Mouse (Mus musculus): ENCODE measurements at regions not wholly inside any gene's neighbourhood (a gene's known extent, or its start where the extent isn't known, plus 50 kb on each side); places are given as distances from the start of the nearest gene placed in this dataset.

- Histone ChIP-seq H3K27me3 (ENCODE audit: insufficient read depth, low read length) (no peaks in the 10 kb centered on the region), H3K36me3 (replicated peaks) (no peaks in the 10 kb centered on the region), H3K9me3 (replicated peaks) (peaks cover 71% of the 10 kb centered on the region), H3K4me3 (ENCODE audit: low read depth, low read length) (no peak overlapping the region), H3K4me1 (ENCODE audit: insufficient read depth, low read depth, low read length) (no peaks in the 10 kb centered on the region)
- TF ChIP-seq POLR2AphosphoS5 (IDR thresholded peaks at IDR 0.05; ENCODE audit: insufficient replicate concordance, low read depth, low read length) = no peak
- TF ChIP-seq GATA1 (IDR thresholded peaks at IDR 0.05; ENCODE audit: borderline replicate concordance, low read length) = no peak
- no peak for TF ChIP-seq TAL1 (conservative IDR thresholded peaks at IDR 0.05; ENCODE audit: low read depth, low read length)
- TF ChIP-seq CTCF (IDR thresholded peaks at IDR 0.05; ENCODE audit: low read depth, low read length) = no peak
- no peak for TF ChIP-seq GATA2 (IDR thresholded peaks at IDR 0.05; ENCODE audit: borderline replicate concordance, low read depth, low read length)
- ATAC-seq (ENCODE audit: extremely low read depth, insufficient number of reproducible peaks, low FRiP score, poor library complexity, severe bottlenecking) (no peak), DNase-seq (ENCODE audit: low spot score) (no peak)
These were observed 464.3 kb downstream of the Ajap1 start for GRCm38 (mm10) chr4:153018138-153018921.

GRCm38 (mm10) chr4:153017816-153018137, 464.8 kb downstream of the Ajap1 start:
- H3K27me3 ChIP-seq (ENCODE audit: insufficient read depth, low read length) = no peaks in the 10 kb centered on the region
- TF ChIP-seq GATA1 (IDR thresholded peaks at IDR 0.05; ENCODE audit: borderline replicate concordance, low read length) (no peak), CTCF (IDR thresholded peaks at IDR 0.05; ENCODE audit: low read depth, low read length) (no peak), POLR2AphosphoS5 (IDR thresholded peaks at IDR 0.05; ENCODE audit: insufficient replicate concordance, low read depth, low read length) (no peak), GATA2 (IDR thresholded peaks at IDR 0.05; ENCODE audit: borderline replicate concordance, low read depth, low read length) (no peak), TAL1 (conservative IDR thresholded peaks at IDR 0.05; ENCODE audit: low read depth, low read length) (no peak)
- no peaks in the 10 kb centered on the region for H3K4me1 ChIP-seq (ENCODE audit: insufficient read depth, low read depth, low read length)
- DNase-seq (ENCODE audit: low spot score) = no peak
- H3K9me3 ChIP-seq (replicated peaks) = peaks cover 70% of the 10 kb centered on the region
- no peak overlapping the region for H3K4me3 ChIP-seq (ENCODE audit: low read depth, low read length)
- ATAC-seq (ENCODE audit: extremely low read depth, insufficient number of reproducible peaks, low FRiP score, poor library complexity, severe bottlenecking) = no peak
- no peaks in the 10 kb centered on the region for H3K36me3 ChIP-seq (replicated peaks)

- TF ChIP-seq GATA1 (IDR thresholded peaks at IDR 0.05; ENCODE audit: borderline replicate concordance, low read length) (no peak), POLR2AphosphoS5 (IDR thresholded peaks at IDR 0.05; ENCODE audit: insufficient replicate concordance, low read depth, low read length) (no peak), CTCF (IDR thresholded peaks at IDR 0.05; ENCODE audit: low read depth, low read length) (no peak), TAL1 (conservative IDR thresholded peaks at IDR 0.05; ENCODE audit: low read depth, low read length) (no peak), GATA2 (IDR thresholded peaks at IDR 0.05; ENCODE audit: borderline replicate concordance, low read depth, low read length) (no peak)
- DNase-seq (ENCODE audit: low spot score) (no peak), ATAC-seq (ENCODE audit: extremely low read depth, insufficient number of reproducible peaks, low FRiP score, poor library complexity, severe bottlenecking) (no peak)
- Histone ChIP-seq H3K36me3 (replicated peaks) (no peaks in the 10 kb centered on the region), H3K4me3 (ENCODE audit: low read depth, low read length) (no peak overlapping the region), H3K9me3 (replicated peaks) (peaks cover 75% of the 10 kb centered on the region), H3K27me3 (ENCODE audit: insufficient read depth, low read length) (no peaks in the 10 kb centered on the region), H3K4me1 (ENCODE audit: insufficient read depth, low read depth, low read length) (no peaks in the 10 kb centered on the region)
These were observed 479.3 kb downstream of the Ajap1 start for GRCm38 (mm10) chr4:153003338-153003737.

- Histone ChIP-seq H3K4me1 (ENCODE audit: insufficient read depth, low read depth, low read length) (no peaks in the 10 kb centered on the region), H3K27me3 (ENCODE audit: insufficient read depth, low read length) (no peaks in the 10 kb centered on the region), H3K36me3 (replicated peaks) (no peaks in the 10 kb centered on the region), H3K9me3 (replicated peaks) (peaks cover 76% of the 10 kb centered on the region), H3K4me3 (ENCODE audit: low read depth, low read length) (no peak overlapping the region)
- TF ChIP-seq POLR2AphosphoS5 (IDR thresholded peaks at IDR 0.05; ENCODE audit: insufficient replicate concordance, low read depth, low read length) (no peak), GATA2 (IDR thresholded peaks at IDR 0.05; ENCODE audit: borderline replicate concordance, low read depth, low read length) (no peak), CTCF (IDR thresholded peaks at IDR 0.05; ENCODE audit: low read depth, low read length) (no peak), GATA1 (IDR thresholded peaks at IDR 0.05; ENCODE audit: borderline replicate concordance, low read length) (no peak), TAL1 (conservative IDR thresholded peaks at IDR 0.05; ENCODE audit: low read depth, low read length) (no peak)
- no peak for ATAC-seq (ENCODE audit: extremely low read depth, insufficient number of reproducible peaks, low FRiP score, poor library complexity, severe bottlenecking)
- no peak for DNase-seq (ENCODE audit: low spot score)
These were observed 480.1 kb downstream of the Ajap1 start for GRCm38 (mm10) chr4:153002516-153002915.

- no peaks in the 10 kb centered on the region for H3K4me1 ChIP-seq (ENCODE audit: insufficient read depth, low read depth, low read length)
- no peaks in the 10 kb centered on the region for H3K27me3 ChIP-seq (ENCODE audit: insufficient read depth, low read length)
- no peaks in the 10 kb centered on the region for H3K36me3 ChIP-seq (replicated peaks)
- TF ChIP-seq CTCF (IDR thresholded peaks at IDR 0.05; ENCODE audit: low read depth, low read length) (no peak), GATA1 (IDR thresholded peaks at IDR 0.05; ENCODE audit: borderline replicate concordance, low read length) (no peak), GATA2 (IDR thresholded peaks at IDR 0.05; ENCODE audit: borderline replicate concordance, low read depth, low read length) (no peak), TAL1 (conservative IDR thresholded peaks at IDR 0.05; ENCODE audit: low read depth, low read length) (no peak), POLR2AphosphoS5 (IDR thresholded peaks at IDR 0.05; ENCODE audit: insufficient replicate concordance, low read depth, low read length) (no peak)
- ATAC-seq (ENCODE audit: extremely low read depth, insufficient number of reproducible peaks, low FRiP score, poor library complexity, severe bottlenecking) (no peak), DNase-seq (ENCODE audit: low spot score) (no peak)
- H3K9me3 ChIP-seq (replicated peaks) = peaks cover 81% of the 10 kb centered on the region
- no peak overlapping the region for H3K4me3 ChIP-seq (ENCODE audit: low read depth, low read length)
These were observed 480.9 kb downstream of the Ajap1 start for GRCm38 (mm10) chr4:153001761-153002160.

GRCm38 (mm10) chr4:152999526-152999925, 483.1 kb downstream of the Ajap1 start:
- Histone ChIP-seq H3K36me3 (replicated peaks) (no peaks in the 10 kb centered on the region), H3K4me3 (ENCODE audit: low read depth, low read length) (no peak overlapping the region), H3K9me3 (replicated peaks) (peaks cover 91% of the 10 kb centered on the region), H3K27me3 (ENCODE audit: insufficient read depth, low read length) (no peaks in the 10 kb centered on the region), H3K4me1 (ENCODE audit: insufficient read depth, low read depth, low read length) (no peaks in the 10 kb centered on the region)
- no peak for DNase-seq (ENCODE audit: low spot score)
- ATAC-seq (ENCODE audit: extremely low read depth, insufficient number of reproducible peaks, low FRiP score, poor library complexity, severe bottlenecking) = no peak
- TF ChIP-seq CTCF (IDR thresholded peaks at IDR 0.05; ENCODE audit: low read depth, low read length) = no peak
- no peak for TF ChIP-seq POLR2AphosphoS5 (IDR thresholded peaks at IDR 0.05; ENCODE audit: insufficient replicate concordance, low read depth, low read length)

Measured in G1E (cell line).